Mouse (Mus musculus): ENCODE measurements around the gene Olfr414. TPM values are rescaled to one million over a fixed set of nuclear protein-coding genes. Genes with fewer than 3 reads are reported as not detected.

Gene Olfr414
- polyA plus RNA-seq, 1 experiment from 2014 or later: not detected

DNA sequence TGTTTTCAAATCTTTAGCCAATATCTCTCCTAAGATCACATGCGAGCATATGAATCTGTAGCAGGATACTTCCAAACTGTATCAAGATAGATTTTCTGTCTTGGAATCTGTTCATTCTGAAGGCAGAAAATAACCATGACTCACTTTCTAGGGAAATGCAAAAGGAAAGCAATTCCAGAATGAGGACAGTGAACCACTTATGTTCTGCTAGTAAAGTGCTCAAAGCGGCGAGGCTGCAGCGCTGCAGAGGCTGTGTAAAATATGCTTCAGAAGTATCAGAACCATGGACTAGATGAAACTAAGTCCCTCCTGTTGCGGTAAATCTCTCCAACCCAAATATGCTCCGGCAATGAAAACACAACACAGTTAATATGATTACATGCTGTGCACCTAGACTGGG lies 58.7 kb downstream of the Olfr414 start:
- H3K9me3 ChIP-seq: no peaks in the 10 kb centered on the region
- H3K9ac ChIP-seq: no peak overlapping the region
- 80% methylated on average over 6 of the region's 6 CpGs for WGBS
- H3K27me3 ChIP-seq (replicated peaks): no peaks in the 10 kb centered on the region
- H3K4me2 ChIP-seq: no peak overlapping the region
- H3K4me1 ChIP-seq: no peaks in the 10 kb centered on the region
- H3K36me3 ChIP-seq: no peaks in the 10 kb centered on the region
- H3K27ac ChIP-seq (replicated peaks): no peak overlapping the region
- no peak for ATAC-seq (ENCODE audit: extremely low read depth, insufficient number of reproducible peaks, low FRiP score, low TSS enrichment)
- no peak overlapping the region for H3K4me3 ChIP-seq

Other genes with a start within 250 kb of the Olfr414 start
- not detected in 2 replicates for gene Olfr419, start 172.0 kb upstream of the Olfr414 start, polyA plus RNA-seq (2015; fragmentation: Nextera tagmentation; extraction: Ambion mirVana)
- not detected in 2 replicates for gene Mptx1, start 93.5 kb upstream of the Olfr414 start, polyA plus RNA-seq (2015; fragmentation: Nextera tagmentation; extraction: Ambion mirVana)
- gene Olfr417, start 58.9 kb upstream of the Olfr414 start, polyA plus RNA-seq (2015; fragmentation: Nextera tagmentation; extraction: Ambion mirVana): not detected in 2 replicates
- gene Olfr248, start 33.0 kb upstream of the Olfr414 start, polyA plus RNA-seq (2015; fragmentation: Nextera tagmentation; extraction: Ambion mirVana): not detected in 2 replicates
- gene Olfr220, start 18.0 kb downstream of the Olfr414 start, polyA plus RNA-seq (2015; fragmentation: Nextera tagmentation; extraction: Ambion mirVana): not detected in 2 replicates
- gene Fmn2, start 77.8 kb downstream of the Olfr414 start, polyA plus RNA-seq (2015; fragmentation: Nextera tagmentation; extraction: Ambion mirVana): 0.32 and 0.39 TPM in 2 replicates